Mouse (Mus musculus): ENCODE data around the gene Tbc1d22a. TPM values are rescaled to one million over a fixed set of nuclear protein-coding genes. Genes with fewer than 3 reads are reported as not detected.
"Not testable (repeated sequence)": the region's sequence is repeated elsewhere in the genome, so short reads cannot be mapped to it uniquely, and the experiment has no call there.

Gene Tbc1d22a
- polyA plus RNA-seq, 1 experiment from 2014 or later, result 37.9 TPM

GRCm38 (mm10) chr15:86202640-86203039 lies 11.6 kb upstream of the Tbc1d22a start:
- POLR2A ChIA-PET, result interaction anchor here (0.6 to 5.6 kb wide), 4 partner anchors 15 to 141 kb away, joined by 3 to 44 read pairs (median 4); partner anchors contain the start of gene Cerk
- DNase-seq (ENCODE audit: low read depth, low spot score) (no peak), ATAC-seq (peak; percentile 80)
- no peak for TF ChIP-seq CTCF (IDR thresholded peaks at IDR 0.05)
- CTCF ChIA-PET, result interaction anchor here (1.1 to 2.9 kb wide), 5 partner anchors 10 to 29 kb away, joined by 3 to 17 read pairs (median 5); partner anchors contain the start of gene Tbc1d22a
- in situ Hi-C loops (cut with MboI; ENCODE audit: low pct_unique_long_range_greater_than_20kb), result loop anchor here (5.0 to 10.0 kb wide), 2 partner anchors 60 to 148 kb away; partner anchors contain the start of gene Gramd4
- no peaks in the 10 kb centered on the region for H3K27me3 ChIP-seq

DNA sequence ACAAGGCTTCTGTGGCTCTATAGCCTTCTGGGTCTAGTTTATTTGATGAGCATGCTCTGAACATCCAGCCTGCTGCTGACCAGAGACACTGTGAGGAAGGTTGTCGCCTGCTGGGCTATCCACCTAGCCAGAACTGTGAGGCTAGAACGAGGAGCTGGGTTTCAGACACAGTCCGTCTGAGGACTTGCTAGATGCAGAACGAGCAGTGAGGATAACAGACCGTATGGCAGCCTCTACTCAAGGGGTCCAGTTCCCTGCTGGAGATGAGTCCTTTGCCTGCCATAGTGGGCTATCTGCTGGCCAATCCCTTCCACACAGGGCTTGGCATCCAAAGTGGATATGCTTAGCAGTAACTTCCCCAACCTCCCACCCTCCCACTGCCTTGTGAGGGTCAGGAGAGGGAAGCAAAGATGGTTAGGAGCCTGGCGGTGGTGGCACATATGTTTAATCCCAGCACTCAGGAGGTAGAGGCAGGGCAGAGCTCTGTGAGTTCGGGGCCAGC lies 10.9 kb upstream of the Tbc1d22a start:
- DNase-seq (ENCODE audit: low read depth, low spot score), result no peak
- CTCF ChIA-PET, result interaction anchor here (1.1 to 2.9 kb wide), 4 partner anchors 10 to 63 kb away, joined by 5 to 17 read pairs (median 6); partner anchors contain the start of gene Tbc1d22a
- no peak for TF ChIP-seq CTCF (IDR thresholded peaks at IDR 0.05)
- H3K27me3 ChIP-seq, result no peaks in the 10 kb centered on the region
- POLR2A ChIA-PET, result interaction anchor here (0.6 to 5.6 kb wide), 3 partner anchors 15 to 525 kb away, joined by 3 to 44 read pairs (median 4); partner anchors contain the start of gene Cerk
- no peak for ATAC-seq
- in situ Hi-C loops (cut with MboI; ENCODE audit: low pct_unique_long_range_greater_than_20kb), result loop anchor here (5.0 to 10.0 kb wide), 2 partner anchors 61 to 149 kb away; partner anchors contain the start of gene Gramd4

DNA sequence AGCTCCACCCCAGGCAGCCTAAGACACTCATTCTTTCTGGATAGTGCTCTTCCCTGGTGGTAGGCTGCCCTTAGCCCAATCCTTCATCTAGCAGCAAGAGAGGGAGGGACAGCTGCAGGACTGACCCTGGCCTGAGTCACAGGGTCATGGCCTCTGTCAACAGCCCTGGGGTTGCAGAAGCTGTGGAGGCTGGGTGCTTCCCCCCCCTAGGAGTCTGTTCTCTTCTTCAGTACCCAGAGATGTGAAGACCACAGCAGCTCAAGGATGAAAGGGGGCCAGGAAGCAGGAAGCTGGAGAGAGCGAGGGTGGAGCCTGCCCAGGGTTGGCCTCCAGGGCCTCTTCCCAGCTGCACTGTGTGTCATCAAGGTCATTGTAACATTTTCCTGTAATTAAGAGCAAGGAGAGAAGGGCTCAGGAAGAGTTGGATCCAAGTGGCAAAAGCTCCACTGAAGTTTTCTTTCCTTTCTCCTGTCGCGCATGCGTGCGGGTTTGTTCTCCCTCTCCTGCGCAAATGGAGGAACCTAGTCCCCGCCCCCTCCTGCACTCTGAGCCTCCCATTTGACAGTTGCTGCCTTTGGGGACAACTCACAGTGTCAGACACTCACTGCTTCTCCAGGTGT lies 10.2 kb upstream of the Tbc1d22a start:
- TF ChIP-seq CTCF (IDR thresholded peaks at IDR 0.05), result no peak
- CTCF ChIA-PET, result interaction anchor here (1.1 to 2.0 kb wide), 2 partner anchors 9 to 64 kb away, joined by 5 to 6 read pairs; partner anchors contain the start of gene Tbc1d22a
- H3K27me3 ChIP-seq, result no peaks in the 10 kb centered on the region
- DNase-seq (ENCODE audit: low read depth, low spot score) (no peak), ATAC-seq (no peak)
- POLR2A ChIA-PET, result interaction anchor here (1.0 to 5.6 kb wide), 2 partner anchors 9 to 16 kb away, joined by 3 to 44 read pairs; partner anchors contain the start of gene Cerk
- in situ Hi-C loops (cut with MboI; ENCODE audit: low pct_unique_long_range_greater_than_20kb), result loop anchor here (5.0 to 10.0 kb wide), 2 partner anchors 62 to 149 kb away; partner anchors contain the start of gene Gramd4

DNA sequence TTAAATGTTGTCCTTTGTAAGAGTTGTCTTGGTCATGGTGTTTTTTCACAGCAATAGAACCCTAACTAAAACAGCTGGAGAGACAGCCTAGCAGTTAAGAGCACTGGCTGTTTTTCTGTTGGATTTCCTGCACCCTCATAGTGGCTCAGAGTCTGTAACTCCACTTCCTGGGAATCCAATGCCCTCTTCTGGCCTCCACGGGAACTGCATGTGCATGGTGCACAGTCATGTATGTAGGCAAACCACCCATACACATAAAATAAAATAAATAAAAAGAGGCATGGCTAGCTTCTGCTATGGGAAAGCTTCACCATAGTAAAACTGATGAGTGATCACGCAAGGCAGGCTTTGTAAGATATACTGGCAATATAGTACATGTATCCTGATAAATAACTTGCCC lies 9.0 kb upstream of the Tbc1d22a start:
- ATAC-seq (no peak), DNase-seq (ENCODE audit: low read depth, low spot score) (no peak)
- in situ Hi-C loops (cut with MboI; ENCODE audit: low pct_unique_long_range_greater_than_20kb), result loop anchor here (10.0 kb wide), 1 partner anchor 150 kb away; the partner anchor contains the start of gene Gramd4
- no peak for TF ChIP-seq CTCF (IDR thresholded peaks at IDR 0.05)
- POLR2A ChIA-PET, result no interaction called here
- CTCF ChIA-PET, result interaction anchor here (0.9 to 1.0 kb wide), 2 partner anchors 17 to 66 kb away, joined by 4 to 6 read pairs; no protein-coding TSS in a partner anchor
- H3K27me3 ChIP-seq, result no peaks in the 10 kb centered on the region

- ChIA-PET CTCF (interaction anchor here (0.9 to 1.0 kb wide), 2 partner anchors 29 to 47 kb away, joined by 3 read pairs; no protein-coding TSS in a partner anchor), POLR2A (no interaction called here)
- in situ Hi-C loops (cut with MboI; ENCODE audit: low pct_unique_long_range_greater_than_20kb), result loop anchor here (10.0 kb wide), 1 partner anchor 152 kb away; the partner anchor contains the start of gene Gramd4
- no peak for DNase-seq (ENCODE audit: low read depth, low spot score)
- TF ChIP-seq CTCF (IDR thresholded peaks at IDR 0.05), result no peak
- no peaks in the 10 kb centered on the region for H3K27me3 ChIP-seq
- peak; percentile 10 for ATAC-seq
Measured at GRCm38 (mm10) chr15:86206385-86206784, 7.9 kb upstream of the Tbc1d22a start.

DNA sequence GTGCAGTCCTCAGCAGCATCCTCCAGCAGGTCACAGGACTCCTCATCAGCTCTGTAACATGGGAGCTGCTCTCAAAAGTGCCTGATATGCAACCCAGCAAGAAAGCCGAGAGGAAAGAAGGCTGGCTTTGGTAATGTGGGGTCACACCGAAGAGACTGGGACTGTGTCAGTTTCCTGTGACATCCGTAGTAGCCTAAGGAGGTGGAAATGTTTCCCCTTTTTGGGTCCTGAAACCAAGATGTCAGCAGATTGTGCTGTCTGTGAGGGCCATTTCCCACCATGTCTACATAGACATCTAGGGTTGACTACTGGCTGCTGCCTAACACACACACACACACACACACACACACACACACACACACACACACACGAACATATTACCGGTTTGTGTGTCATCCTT lies 2.1 kb upstream of the Tbc1d22a start:
- POLR2A ChIA-PET, result interaction anchor here (0.7 to 1.4 kb wide), 2 partner anchors 8 to 162 kb away, joined by 3 read pairs; no protein-coding TSS in a partner anchor
- not testable (repeated sequence) for ATAC-seq
- in situ Hi-C loops (cut with MboI; ENCODE audit: low pct_unique_long_range_greater_than_20kb), result loop anchor here (5.0 kb wide), 1 partner anchor 45 kb away; no protein-coding TSS in a partner anchor

DNA sequence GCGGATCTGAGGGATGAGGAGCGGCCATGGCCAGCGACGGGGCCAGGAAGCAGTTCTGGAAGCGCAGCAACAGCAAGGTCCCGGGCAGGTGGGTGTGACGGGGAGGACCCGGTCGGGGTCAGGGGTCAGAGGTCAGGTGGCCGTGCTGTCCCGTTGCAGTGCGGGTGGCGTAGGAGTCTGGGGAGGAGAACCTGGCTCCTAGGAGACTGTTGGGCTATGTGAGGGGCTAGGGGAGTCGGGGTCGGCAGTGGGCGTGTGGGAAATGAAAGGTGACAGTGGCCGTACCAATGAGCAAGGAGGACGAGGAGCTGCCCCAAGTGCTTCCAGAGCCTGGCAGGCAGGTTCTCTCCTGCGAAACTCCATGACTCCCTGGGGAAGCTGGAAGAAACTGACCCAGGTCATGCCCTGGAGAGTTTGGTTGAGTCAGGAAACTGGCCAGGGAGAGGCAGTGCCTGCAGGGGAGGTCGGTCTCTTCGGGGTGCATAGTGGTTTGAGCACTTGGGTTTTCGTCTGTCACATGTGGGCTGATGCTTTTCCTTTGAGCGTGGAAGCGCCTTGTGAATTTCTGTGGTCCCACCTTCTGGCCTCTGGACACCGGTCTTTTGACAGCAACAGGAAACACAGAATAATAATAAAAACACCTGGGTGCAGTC lies 416 bp downstream of the Tbc1d22a start:
- no peak for DNase-seq (ENCODE audit: low read depth, low spot score)
- in situ Hi-C loops (cut with MboI; ENCODE audit: low pct_unique_long_range_greater_than_20kb), result loop anchor here (5.0 kb wide), 1 partner anchor 47 kb away; no protein-coding TSS in a partner anchor
- no peaks in the 10 kb centered on the region for H3K27me3 ChIP-seq
- POLR2A ChIA-PET, result interaction anchor here (0.7 to 1.6 kb wide), 3 partner anchors 10 to 46 kb away, joined by 3 to 4 read pairs (median 3); no protein-coding TSS in a partner anchor
- ATAC-seq, result peak; percentile 53
- TF ChIP-seq CTCF (IDR thresholded peaks at IDR 0.05), result no peak
- CTCF ChIA-PET, result interaction anchor here (2.4 kb wide), 1 partner anchor 11 kb away, joined by 6 read pairs; no protein-coding TSS in a partner anchor

More for the DNA sequence above, 2.1 kb upstream of the Tbc1d22a start:
- not testable (repeated sequence) for H3K27me3 ChIP-seq; DNase-seq (ENCODE audit: low read depth, low spot score)
- CTCF ChIA-PET, result interaction anchor here (2.4 kb wide), 1 partner anchor 9 kb away, joined by 6 read pairs; no protein-coding TSS in a partner anchor

GRCm38 (mm10) chr15:86216641-86217040 lies 2.4 kb downstream of the Tbc1d22a start:
- in situ Hi-C loops (cut with MboI; ENCODE audit: low pct_unique_long_range_greater_than_20kb); ATAC-seq; H3K27me3 ChIP-seq; DNase-seq (ENCODE audit: low read depth, low spot score): not testable (repeated sequence)
- ChIA-PET POLR2A (interaction anchor here (0.9 kb wide), 1 partner anchor 50 kb away, joined by 3 read pairs; no protein-coding TSS in a partner anchor), CTCF (interaction anchor here (1.0 kb wide), 1 partner anchor 19 kb away, joined by 3 read pairs; no protein-coding TSS in a partner anchor)

DNA sequence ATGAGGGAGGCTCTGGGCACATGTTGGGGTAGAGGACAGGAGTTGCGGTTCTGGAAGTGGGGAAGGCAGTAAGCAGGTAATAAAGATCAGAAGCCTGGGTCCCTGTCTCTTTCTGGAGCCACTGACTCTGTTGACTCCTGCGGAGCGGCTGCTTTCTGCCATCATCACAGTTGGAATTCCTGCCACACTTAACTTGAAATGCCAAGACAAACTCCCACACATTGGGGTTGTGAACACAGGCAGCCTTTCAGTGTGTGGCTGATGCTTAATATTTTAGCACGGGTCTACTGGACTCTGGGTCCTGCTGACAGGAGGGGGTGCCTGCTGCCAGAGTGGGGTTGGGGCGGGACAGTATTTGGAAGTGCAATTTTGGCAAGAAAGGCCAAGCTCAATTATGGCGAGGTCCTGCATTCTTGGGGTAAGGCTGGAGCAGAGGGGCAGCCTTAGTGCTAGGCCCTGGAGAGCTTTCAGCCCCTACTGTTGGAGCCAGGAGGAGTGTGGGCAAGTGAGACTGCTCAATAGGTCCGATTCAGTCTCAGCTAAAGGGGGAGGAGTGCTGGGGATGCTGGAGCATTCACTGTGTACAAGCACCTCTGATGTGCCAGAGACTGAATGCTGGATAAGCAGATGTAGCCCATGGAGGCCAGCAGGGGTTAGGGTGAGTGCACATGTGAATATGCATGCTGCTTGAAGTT lies 5.4 kb downstream of the Tbc1d22a start:
- no peak for TF ChIP-seq CTCF (IDR thresholded peaks at IDR 0.05)
- ATAC-seq (no peak), DNase-seq (ENCODE audit: low read depth, low spot score) (no peak)
- H3K27me3 ChIP-seq, result no peaks in the 10 kb centered on the region
- in situ Hi-C loops (cut with MboI; ENCODE audit: low pct_unique_long_range_greater_than_20kb), result no loop called here
- POLR2A ChIA-PET, result no interaction called here
- CTCF ChIA-PET, result interaction anchor here (1.3 to 2.5 kb wide), 3 partner anchors 16 to 33 kb away, joined by 3 to 9 read pairs (median 5); no protein-coding TSS in a partner anchor

Measured in Patski (cell line).